Mouse (Mus musculus): ENCODE measurements around the gene Eci2. TPM values are rescaled to one million over a fixed set of nuclear protein-coding genes. Genes with fewer than 3 reads are reported as not detected.
"Not testable (repeated sequence)": the region's sequence is repeated elsewhere in the genome, so short reads cannot be mapped to it uniquely, and the experiment has no call there.

Eci2 gene
- polyA plus RNA-seq, 1 experiment from 2014 or later = 152 TPM

GRCm38 (mm10) chr13:34973149-34973548, 53.7 kb downstream of the Eci2 start:
- peak; percentile 61 for TF ChIP-seq CTCF (IDR thresholded peaks at IDR 0.05; ENCODE audit: low read depth)
- 32% methylated on average over 1 of the region's 1 CpGs for WGBS

GRCm38 (mm10) chr13:34972456-34972855, 54.4 kb downstream of the Eci2 start:
- not testable (repeated sequence) for DNase-seq; H3K9me3 ChIP-seq (ENCODE audit: low read depth, low read length); ATAC-seq (ENCODE audit: insufficient read depth); H3K4me1 ChIP-seq (ENCODE audit: insufficient read depth); H3K27ac ChIP-seq (ENCODE audit: low read depth); H3K4me3 ChIP-seq (ENCODE audit: low read depth, low read length); H3K27me3 ChIP-seq (ENCODE audit: insufficient read depth, low read length); H3K4me2 ChIP-seq; H3K9ac ChIP-seq; H3K36me3 ChIP-seq (ENCODE audit: insufficient read depth)

More at GRCm38 (mm10) chr13:34973149-34973548, 53.7 kb downstream of the Eci2 start:
- Histone ChIP-seq H3K9ac (no peak overlapping the region), H3K27me3 (ENCODE audit: insufficient read depth, low read length) (no peaks in the 10 kb centered on the region), H3K4me3 (ENCODE audit: low read depth, low read length) (no peak overlapping the region), H3K27ac (ENCODE audit: low read depth) (no peak overlapping the region), H3K4me1 (ENCODE audit: insufficient read depth) (no peaks in the 10 kb centered on the region), H3K9me3 (ENCODE audit: low read depth, low read length) (no peaks in the 10 kb centered on the region), H3K4me2 (no peak overlapping the region), H3K36me3 (ENCODE audit: insufficient read depth) (peaks cover 14% of the 10 kb centered on the region)
- DNase-seq (peak; percentile 75), ATAC-seq (ENCODE audit: insufficient read depth) (no peak)

- not testable (repeated sequence) for H3K9me3 ChIP-seq (ENCODE audit: low read depth, low read length); H3K4me1 ChIP-seq (ENCODE audit: insufficient read depth); H3K36me3 ChIP-seq (ENCODE audit: insufficient read depth); H3K9ac ChIP-seq; H3K27ac ChIP-seq (ENCODE audit: low read depth); H3K4me2 ChIP-seq; H3K4me3 ChIP-seq (ENCODE audit: low read depth, low read length); H3K27me3 ChIP-seq (ENCODE audit: insufficient read depth, low read length); DNase-seq; ATAC-seq (ENCODE audit: insufficient read depth)
- WGBS = 68% methylated on average over 9 of the region's 9 CpGs
Observed at GRCm38 (mm10) chr13:34965647-34966046, 61.2 kb downstream of the Eci2 start.

DNA sequence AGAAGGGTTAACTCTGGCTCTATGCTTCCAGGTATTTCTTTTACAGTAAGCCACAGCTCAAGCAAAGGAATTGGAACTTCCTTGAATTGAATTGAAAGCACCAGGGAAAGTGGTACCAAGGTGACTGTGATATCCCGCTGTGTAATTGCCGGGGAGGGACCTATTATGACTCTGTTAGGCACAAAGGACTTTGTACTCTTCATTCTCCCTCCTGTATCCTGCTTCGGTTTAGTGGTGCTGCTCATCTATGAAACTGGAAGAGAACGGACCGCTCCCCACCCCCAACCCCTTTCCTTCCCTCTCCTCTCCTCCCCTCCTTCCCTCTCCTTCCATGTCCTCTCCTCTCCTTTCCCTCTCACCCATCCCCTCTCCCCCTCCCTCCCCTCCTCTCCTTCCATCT, 62.0 kb downstream of the Eci2 start:
- no peak overlapping the region for H3K9ac ChIP-seq
- ATAC-seq (ENCODE audit: insufficient read depth) = no peak
- no peak for TF ChIP-seq CTCF (IDR thresholded peaks at IDR 0.05; ENCODE audit: low read depth)
- H3K4me3 ChIP-seq (ENCODE audit: low read depth, low read length) = peak overlapping the region; percentile 43
- peaks cover 7% of the 10 kb centered on the region; the same call in 1 of the 2 replicates for H3K27me3 ChIP-seq (ENCODE audit: insufficient read depth, low read length)
- DNase-seq = no peak
- H3K36me3 ChIP-seq (ENCODE audit: insufficient read depth) = no peaks in the 10 kb centered on the region
- H3K9me3 ChIP-seq (ENCODE audit: low read depth, low read length) = no peaks in the 10 kb centered on the region
- H3K27ac ChIP-seq (ENCODE audit: low read depth) = no peak overlapping the region
- 19% methylated on average over 5 of the region's 5 CpGs for WGBS
- H3K4me2 ChIP-seq = peak overlapping the region; percentile 77; the same call in 1 of the 2 replicates
- peaks cover 3% of the 10 kb centered on the region for H3K4me1 ChIP-seq (ENCODE audit: insufficient read depth)

- DNase-seq (peak; percentile 4), ATAC-seq (ENCODE audit: insufficient read depth) (no peak)
- Histone ChIP-seq H3K4me2 (peak overlapping the region; percentile 77), H3K4me1 (ENCODE audit: insufficient read depth) (peaks cover 3% of the 10 kb centered on the region), H3K27me3 (ENCODE audit: insufficient read depth, low read length) (peaks cover 7% of the 10 kb centered on the region; the same call in 1 of the 2 replicates), H3K4me3 (ENCODE audit: low read depth, low read length) (peak overlapping the region; percentile 43), H3K27ac (ENCODE audit: low read depth) (no peak overlapping the region), H3K36me3 (ENCODE audit: insufficient read depth) (no peaks in the 10 kb centered on the region), H3K9ac (no peak overlapping the region), H3K9me3 (ENCODE audit: low read depth, low read length) (no peaks in the 10 kb centered on the region)
- WGBS = 5% methylated on average over 14 of the region's 14 CpGs
- no peak for TF ChIP-seq CTCF (IDR thresholded peaks at IDR 0.05; ENCODE audit: low read depth)
Observed at GRCm38 (mm10) chr13:34964419-34964818, 62.5 kb downstream of the Eci2 start.

GRCm38 (mm10) chr13:34963511-34964397, 63.1 kb downstream of the Eci2 start, which contains the start of gene Eci3:
Eci3 (minus strand) TSS chr13:34963810.
- WGBS = 2% methylated on average over 32 of the region's 32 CpGs
- ATAC-seq (ENCODE audit: insufficient read depth) (peak; percentile 88), DNase-seq (peak; percentile 73)
- H3K4me3 ChIP-seq (ENCODE audit: low read depth, low read length) = peak within 1 kb of the TSS; percentile 43
- no peaks in the 10 kb centered on the region for H3K9me3 ChIP-seq (ENCODE audit: low read depth, low read length)
- H3K4me2 ChIP-seq = peak within 1 kb of the TSS; percentile 77
- no peak for TF ChIP-seq CTCF (IDR thresholded peaks at IDR 0.05; ENCODE audit: low read depth)
- H3K27me3 ChIP-seq (ENCODE audit: insufficient read depth, low read length) = peaks cover 7% of the 10 kb centered on the region; the same call in 1 of the 2 replicates
- H3K36me3 ChIP-seq (ENCODE audit: insufficient read depth) = no peaks in the 10 kb centered on the region
- H3K4me1 ChIP-seq (ENCODE audit: insufficient read depth) = peaks cover 3% of the 10 kb centered on the region
- H3K27ac ChIP-seq (ENCODE audit: low read depth) = no peak within 1 kb of the TSS
- peak within 1 kb of the TSS; percentile 58 for H3K9ac ChIP-seq

GRCm38 (mm10) chr13:34960996-34961770, 65.7 kb downstream of the Eci2 start:
- H3K9ac ChIP-seq = no peak overlapping the region
- DNase-seq (no peak), ATAC-seq (ENCODE audit: insufficient read depth) (no peak)
- H3K27ac ChIP-seq (ENCODE audit: low read depth) = no peak overlapping the region
- H3K4me3 ChIP-seq (ENCODE audit: low read depth, low read length) = no peak overlapping the region
- no peak for TF ChIP-seq CTCF (IDR thresholded peaks at IDR 0.05; ENCODE audit: low read depth)
- H3K4me2 ChIP-seq = no peak overlapping the region
- peaks cover 3% of the 10 kb centered on the region for H3K4me1 ChIP-seq (ENCODE audit: insufficient read depth)
- no peaks in the 10 kb centered on the region for H3K36me3 ChIP-seq (ENCODE audit: insufficient read depth)
- H3K27me3 ChIP-seq (ENCODE audit: insufficient read depth, low read length) = peaks cover 7% of the 10 kb centered on the region; the same call in 1 of the 2 replicates
- 75% methylated on average over 4 of the region's 4 CpGs for WGBS
- H3K9me3 ChIP-seq (ENCODE audit: low read depth, low read length) = no peaks in the 10 kb centered on the region

DNA sequence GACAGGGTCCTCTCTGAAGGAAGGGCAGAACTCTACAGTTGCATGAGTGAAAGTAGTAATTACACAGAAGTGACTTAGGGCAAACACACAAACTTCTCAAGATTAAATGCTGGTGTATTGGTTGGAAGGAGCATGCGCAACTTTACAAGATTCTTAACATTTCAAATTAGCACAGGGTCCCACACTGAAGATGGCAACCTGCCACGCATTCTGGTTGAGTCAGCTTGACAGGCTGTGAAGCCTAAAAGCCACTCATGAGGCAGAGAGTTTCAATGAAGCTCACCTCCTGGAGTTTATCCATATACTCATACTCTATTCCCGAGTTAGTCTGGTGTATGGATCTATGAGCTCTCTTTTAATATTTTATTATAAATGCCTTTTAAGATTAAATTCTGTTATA, 68.7 kb downstream of the Eci2 start:
- H3K4me3 ChIP-seq (ENCODE audit: low read depth, low read length); H3K4me2 ChIP-seq; ATAC-seq (ENCODE audit: insufficient read depth); H3K9ac ChIP-seq; H3K27me3 ChIP-seq (ENCODE audit: insufficient read depth, low read length); H3K27ac ChIP-seq (ENCODE audit: low read depth); H3K36me3 ChIP-seq (ENCODE audit: insufficient read depth); H3K9me3 ChIP-seq (ENCODE audit: low read depth, low read length); H3K4me1 ChIP-seq (ENCODE audit: insufficient read depth); DNase-seq: not testable (repeated sequence)
- WGBS = 83% methylated on average over 3 of the region's 3 CpGs
